Mouse (Mus musculus) MEL-GATA-1-ER (cell line): Measurements from ENCODE around the gene Rai14.

Source experiments
- DNase-seq: peaks from one replicate; pipeline ENCODE4 v3.0.0-alpha.2; 2012; ENCODE audit warnings: low read depth; ENCODE audit errors: extremely low read depth

Rai14 gene

GRCm38 (mm10) chr15:10690973-10691372 is 23.5 kb downstream of the Rai14 start:
- no peak for DNase-seq

DNA sequence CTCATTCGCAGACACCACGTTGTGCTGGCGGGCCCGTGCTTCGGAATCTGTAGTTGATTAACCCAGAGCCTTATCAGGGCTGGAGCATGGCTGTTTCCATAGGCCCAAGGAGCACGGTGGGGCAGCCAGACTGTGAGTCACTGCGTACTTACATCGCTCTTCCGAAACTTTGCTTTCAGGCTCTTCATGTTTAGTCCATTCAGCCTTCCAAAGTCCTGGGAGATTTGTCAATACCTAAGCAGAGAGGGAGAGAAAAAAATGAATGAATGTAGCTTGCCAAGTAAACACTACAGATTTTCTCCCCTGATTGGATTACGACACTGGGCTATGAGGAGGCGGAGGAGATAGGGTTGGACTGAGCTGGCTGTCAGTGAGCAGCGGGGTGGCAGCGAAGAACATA is 24.2 kb downstream of the Rai14 start:
- no peak for DNase-seq

DNA sequence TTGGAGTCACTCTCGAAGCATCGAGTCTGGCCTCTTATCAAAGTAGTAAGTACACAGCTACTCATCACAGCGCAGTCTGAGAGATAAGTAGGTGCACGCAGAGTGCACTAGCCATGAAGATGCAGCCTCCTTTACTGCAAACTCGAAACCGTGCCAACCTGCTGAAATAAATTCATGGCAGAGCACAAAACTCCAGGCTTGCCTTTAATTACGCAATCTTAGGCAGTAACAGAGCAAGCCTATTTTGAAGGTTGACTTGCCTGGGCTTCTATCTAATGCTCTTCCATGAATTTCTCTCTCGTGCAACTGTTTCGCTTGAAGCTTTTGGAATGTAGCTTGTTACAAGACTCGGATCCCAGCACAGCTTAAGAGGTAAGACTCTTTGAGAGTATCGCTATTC is 25.1 kb downstream of the Rai14 start:
- DNase-seq: no peak

DNA sequence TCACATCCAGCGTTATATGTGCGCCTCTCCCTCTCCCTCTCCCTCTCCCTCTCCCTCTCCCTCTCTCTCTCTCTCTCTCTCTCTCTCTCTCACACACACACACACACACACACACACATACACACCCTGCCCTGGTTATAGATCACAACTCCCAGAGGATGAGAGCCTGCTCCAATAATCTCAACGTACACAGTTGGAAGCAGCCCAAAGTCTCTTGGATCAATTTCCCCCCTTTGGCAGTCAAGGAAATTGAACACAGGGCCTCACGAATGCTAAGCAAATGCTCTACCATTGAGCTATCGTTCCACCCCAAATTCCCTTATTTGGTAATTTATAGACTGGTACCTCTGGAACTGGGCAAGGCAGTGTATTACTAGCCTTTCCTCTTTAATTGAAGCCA is 25.7 kb downstream of the Rai14 start:
- DNase-seq: no peak

GRCm38 (mm10) chr15:10687365-10687764 is 27.1 kb downstream of the Rai14 start:
- no peak for DNase-seq

DNA sequence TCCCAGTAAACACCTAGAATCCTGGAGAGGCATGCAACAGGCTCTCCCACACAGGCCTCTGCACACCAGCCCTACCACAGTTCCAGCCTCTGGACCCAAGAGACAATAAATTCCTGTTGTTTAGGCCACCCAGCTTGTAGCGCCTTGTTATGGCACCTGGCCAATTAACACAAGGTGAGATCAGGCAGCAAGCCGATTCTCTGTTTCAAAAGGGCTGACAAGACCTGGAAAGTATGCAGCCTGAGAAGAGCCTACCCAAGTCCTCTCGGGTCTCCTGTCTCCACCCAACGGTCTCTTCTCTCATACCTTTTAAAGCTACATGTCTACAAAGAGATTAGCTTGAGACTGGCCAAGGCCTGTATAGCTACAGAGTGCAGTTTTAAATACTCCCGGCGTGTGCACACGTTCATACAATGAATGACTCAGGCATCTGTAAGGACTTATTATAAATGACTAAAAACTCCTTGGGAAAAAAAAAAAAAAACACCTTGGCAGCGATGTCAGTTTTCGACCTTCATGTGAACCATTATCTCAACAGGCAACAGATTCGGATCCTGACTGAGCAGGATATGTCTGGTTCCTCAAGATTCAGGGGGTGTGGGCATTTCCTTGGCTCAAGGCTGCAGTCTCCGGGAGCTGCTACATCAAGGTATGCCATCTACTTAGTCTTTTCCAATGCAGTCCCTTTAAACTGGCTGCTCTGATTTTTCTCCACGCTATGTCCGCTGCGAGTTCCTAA is 28.6 kb downstream of the Rai14 start:
- no peak for DNase-seq

DNA sequence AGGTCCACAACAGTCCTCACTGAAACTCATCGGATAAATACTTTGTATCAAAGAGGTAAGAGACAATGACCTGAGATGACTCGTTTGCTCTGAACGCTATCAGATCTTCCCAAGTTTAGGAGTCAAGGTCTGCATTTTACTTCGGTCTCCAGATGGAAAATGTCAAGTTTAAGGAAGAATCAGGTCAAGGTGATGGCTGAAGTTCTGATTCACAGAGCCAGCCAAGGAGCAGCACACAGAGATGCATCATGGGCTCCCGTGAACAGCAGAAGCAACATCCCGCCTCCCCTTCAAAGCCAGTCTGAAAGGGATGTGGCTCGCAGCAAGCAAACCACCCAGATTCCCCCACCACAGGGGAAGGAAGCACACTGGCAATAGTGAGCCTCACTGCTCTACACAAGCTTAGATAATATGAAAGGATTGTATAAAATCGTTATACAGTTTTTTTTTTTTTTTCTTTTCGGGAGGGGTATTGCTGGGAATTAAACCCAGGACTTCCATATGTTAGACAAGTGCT is 30.7 kb downstream of the Rai14 start:
- DNase-seq: no peak

DNA sequence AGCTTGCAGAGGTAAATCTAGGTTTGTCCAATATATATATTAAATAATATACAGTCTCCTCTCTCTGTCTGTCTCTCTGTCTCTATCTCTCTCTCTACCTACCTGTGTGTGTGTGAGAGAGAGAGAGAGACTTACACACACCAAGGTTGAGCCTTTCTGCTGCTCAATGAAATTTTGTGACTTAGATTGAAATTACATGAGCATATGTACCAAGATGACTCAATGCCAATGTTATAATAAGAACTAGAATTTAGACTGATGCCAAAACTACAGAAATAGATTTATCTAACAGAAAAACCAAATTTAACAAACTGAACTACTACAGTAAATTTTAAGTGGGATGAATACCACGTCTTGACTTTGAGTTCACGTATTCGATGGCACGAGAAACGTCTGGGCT is 33.9 kb downstream of the Rai14 start:
- DNase-seq: no peak

GRCm38 (mm10) chr15:10679571-10679970 is 34.9 kb downstream of the Rai14 start:
- no peak for DNase-seq

- no peak for DNase-seq
These were observed 38.6 kb downstream of the Rai14 start for GRCm38 (mm10) chr15:10675801-10676200.

GRCm38 (mm10) chr15:10672880-10673279 is 41.5 kb downstream of the Rai14 start:
- DNase-seq: no peak

- no peak for DNase-seq
These were observed 42.6 kb downstream of the Rai14 start for GRCm38 (mm10) chr15:10671868-10672267.

DNA sequence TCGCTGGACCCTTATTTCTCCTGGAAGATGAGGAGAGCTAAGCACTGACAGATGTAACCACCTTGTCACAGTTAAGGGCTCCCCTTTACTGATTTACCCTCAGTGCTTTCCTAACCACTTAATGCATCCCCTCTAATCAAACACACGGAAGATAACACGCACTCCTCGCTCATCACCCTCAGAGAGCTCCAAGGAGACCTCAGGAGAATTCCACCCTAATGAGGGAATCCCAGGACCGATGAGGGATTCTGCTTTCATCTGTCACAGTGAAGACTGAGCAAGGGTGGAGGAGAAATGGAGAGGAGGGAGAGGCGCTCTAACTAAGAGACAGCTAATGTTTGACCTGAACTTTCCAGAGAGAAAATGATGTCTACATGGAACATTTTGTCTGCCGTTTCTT is 44.3 kb downstream of the Rai14 start:
- no peak for DNase-seq

- DNase-seq: no peak
These were observed 46.1 kb downstream of the Rai14 start for GRCm38 (mm10) chr15:10668120-10668900.

DNA sequence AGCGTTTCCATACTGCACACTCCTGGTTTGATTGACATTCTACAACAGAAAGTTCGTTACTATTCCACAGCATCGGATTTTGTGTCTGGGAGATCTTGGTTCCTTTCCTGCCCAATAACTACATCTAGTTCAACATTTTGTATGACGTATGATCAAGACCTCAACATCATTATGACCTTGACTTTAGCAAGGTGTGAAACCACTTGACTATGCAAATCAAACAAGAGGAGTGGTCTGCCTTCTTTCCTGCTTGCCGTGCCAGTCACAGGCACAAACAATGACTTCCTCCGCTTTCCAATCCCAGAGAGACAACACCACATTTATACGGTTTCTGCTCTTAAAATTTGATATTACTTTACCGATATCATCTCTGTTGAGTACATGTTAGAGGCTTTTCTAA is 48.6 kb downstream of the Rai14 start:
- no peak for DNase-seq

DNA sequence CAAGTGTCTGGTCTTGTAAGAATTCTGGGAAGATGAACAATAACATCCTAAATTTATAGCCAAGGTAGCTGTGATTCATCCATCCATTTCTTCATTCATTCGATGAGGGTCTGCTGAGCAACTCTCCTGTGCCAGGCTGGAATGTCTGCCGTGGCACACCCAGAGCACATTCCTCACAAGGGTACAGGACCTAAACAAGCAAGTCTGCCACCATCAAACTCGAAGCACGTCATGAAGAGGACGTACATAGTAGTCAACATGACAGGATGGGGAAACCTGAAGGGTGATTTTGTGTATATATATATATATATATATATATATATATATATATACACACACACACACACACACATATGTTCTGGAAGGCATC is 49.9 kb downstream of the Rai14 start:
- DNase-seq: no peak

DNA sequence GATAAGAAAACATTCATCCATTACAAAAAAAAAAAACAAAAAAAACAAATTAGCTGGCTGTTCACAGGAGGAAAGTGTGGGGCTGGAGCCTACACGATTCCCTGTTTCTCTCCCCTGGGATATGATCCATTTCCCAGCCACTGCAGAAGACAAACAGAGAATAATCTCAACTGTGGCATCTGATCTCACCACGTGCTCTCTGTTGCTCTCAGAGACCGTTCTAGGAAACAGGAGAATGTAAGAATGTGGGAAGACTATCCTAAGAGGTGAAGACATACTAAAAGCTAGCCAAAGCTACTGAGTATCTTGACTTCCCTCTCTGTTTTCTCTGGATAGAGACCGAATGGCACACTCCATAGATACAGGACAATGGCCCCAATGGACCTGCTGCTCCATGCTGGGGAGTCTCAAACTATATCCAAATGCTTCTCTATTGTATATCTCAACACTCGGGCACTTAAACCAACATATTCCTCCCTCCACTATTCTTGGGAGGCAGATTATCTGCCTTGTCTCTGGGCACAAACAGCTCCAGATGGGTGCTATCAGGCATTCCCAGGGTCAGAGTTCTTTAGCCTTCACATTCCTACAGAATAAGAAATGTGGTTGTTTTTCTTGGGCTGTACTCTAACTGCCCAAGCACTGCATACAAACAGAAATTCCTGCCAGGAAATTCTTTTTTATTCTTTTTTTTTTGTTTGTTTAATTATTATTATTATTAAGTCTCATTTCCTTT is 50.5 kb downstream of the Rai14 start:
- DNase-seq: no peak

GRCm38 (mm10) chr15:10661961-10662606 is 52.3 kb downstream of the Rai14 start:
- DNase-seq: no peak

GRCm38 (mm10) chr15:10658803-10659202 is 55.6 kb downstream of the Rai14 start:
- DNase-seq: no peak

- no peak for DNase-seq
These were observed 58.3 kb downstream of the Rai14 start for GRCm38 (mm10) chr15:10656146-10656545.

- DNase-seq: no peak
These were observed 59.1 kb downstream of the Rai14 start for GRCm38 (mm10) chr15:10655151-10655905.
